Mouse (Mus musculus): ENCODE measurements at regions not wholly inside any gene's neighbourhood (a gene's known extent, or its start where the extent isn't known, plus 50 kb on each side); places are given as distances from the start of the nearest gene placed in this dataset.

- TF ChIP-seq EP300 (IDR thresholded peaks at IDR 0.05), result no peak
- TF ChIP-seq CTCF (IDR thresholded peaks at IDR 0.05), result no peak
- H3K36me3 ChIP-seq (ENCODE audit: insufficient read depth, low read length), result no peaks in the 10 kb centered on the region
- no peak overlapping the region for H3K4me2 ChIP-seq (replicated peaks; ENCODE audit: low read depth, low read length)
- H3K9ac ChIP-seq (replicated peaks; ENCODE audit: low read depth), result no peak overlapping the region
- H3K4me1 ChIP-seq (ENCODE audit: insufficient read depth, low read depth, low read length), result no peaks in the 10 kb centered on the region
- no peaks in the 10 kb centered on the region for H3K27me3 ChIP-seq (replicated peaks; ENCODE audit: insufficient read depth, low read length)
- WGBS, result 86% methylated on average over 7 of the region's 7 CpGs
- no peaks in the 10 kb centered on the region for H3K9me3 ChIP-seq (ENCODE audit: low read length)
- DNase-seq (ENCODE audit: low spot score) (no peak), ATAC-seq (no peak)
- no peak overlapping the region for H3K27ac ChIP-seq (ENCODE audit: low read length)
- no peak overlapping the region for H3K4me3 ChIP-seq (ENCODE audit: low read depth, low read length)
Observed at GRCm38 (mm10) chr15:96521125-96521455, 60.4 kb upstream of the Scaf11 start.

- Histone ChIP-seq H3K27me3 (replicated peaks; ENCODE audit: insufficient read depth, low read length) (no peaks in the 10 kb centered on the region), H3K9ac (replicated peaks; ENCODE audit: low read depth) (no peak overlapping the region), H3K36me3 (ENCODE audit: insufficient read depth, low read length) (no peaks in the 10 kb centered on the region), H3K4me1 (ENCODE audit: insufficient read depth, low read depth, low read length) (no peaks in the 10 kb centered on the region), H3K27ac (ENCODE audit: low read length) (no peak overlapping the region), H3K4me2 (replicated peaks; ENCODE audit: low read depth, low read length) (no peak overlapping the region), H3K9me3 (ENCODE audit: low read length) (no peaks in the 10 kb centered on the region), H3K4me3 (ENCODE audit: low read depth, low read length) (no peak overlapping the region)
- WGBS, result 71% methylated on average over 18 of the region's 18 CpGs
- no peak for ATAC-seq
- TF ChIP-seq EP300 (IDR thresholded peaks at IDR 0.05), result no peak
- TF ChIP-seq CTCF (IDR thresholded peaks at IDR 0.05), result peak; percentile 76
- DNase-seq (ENCODE audit: low spot score), result peak; percentile 29
Observed at GRCm38 (mm10) chr15:96520412-96521124, 59.9 kb upstream of the Scaf11 start.

- H3K27me3 ChIP-seq (replicated peaks; ENCODE audit: insufficient read depth, low read length), result no peaks in the 10 kb centered on the region
- H3K4me3 ChIP-seq (ENCODE audit: low read depth, low read length), result no peak overlapping the region
- no peak overlapping the region for H3K27ac ChIP-seq (ENCODE audit: low read length)
- H3K36me3 ChIP-seq (ENCODE audit: insufficient read depth, low read length), result no peaks in the 10 kb centered on the region
- TF ChIP-seq EP300 (IDR thresholded peaks at IDR 0.05) (no peak), CTCF (IDR thresholded peaks at IDR 0.05) (no peak)
- H3K4me1 ChIP-seq (ENCODE audit: insufficient read depth, low read depth, low read length), result no peaks in the 10 kb centered on the region
- H3K4me2 ChIP-seq (replicated peaks; ENCODE audit: low read depth, low read length), result no peak overlapping the region
- H3K9me3 ChIP-seq (ENCODE audit: low read length), result no peaks in the 10 kb centered on the region
- DNase-seq (ENCODE audit: low spot score) (no peak), ATAC-seq (no peak)
- 50% methylated on average over 10 of the region's 10 CpGs for WGBS
- H3K9ac ChIP-seq (replicated peaks; ENCODE audit: low read depth), result no peak overlapping the region
Observed at GRCm38 (mm10) chr15:96518156-96518555, 57.5 kb upstream of the Scaf11 start.

GRCm38 (mm10) chr15:96515620-96516019 lies 55.0 kb upstream of the Scaf11 start:
- 25% methylated on average over 2 of the region's 2 CpGs for WGBS
- TF ChIP-seq EP300 (IDR thresholded peaks at IDR 0.05) (no peak), CTCF (IDR thresholded peaks at IDR 0.05) (no peak)
- Histone ChIP-seq H3K36me3 (ENCODE audit: insufficient read depth, low read length) (no peaks in the 10 kb centered on the region), H3K27ac (ENCODE audit: low read length) (no peak overlapping the region), H3K27me3 (replicated peaks; ENCODE audit: insufficient read depth, low read length) (no peaks in the 10 kb centered on the region), H3K4me3 (ENCODE audit: low read depth, low read length) (no peak overlapping the region), H3K9ac (replicated peaks; ENCODE audit: low read depth) (no peak overlapping the region), H3K4me1 (ENCODE audit: insufficient read depth, low read depth, low read length) (no peaks in the 10 kb centered on the region), H3K4me2 (replicated peaks; ENCODE audit: low read depth, low read length) (no peak overlapping the region), H3K9me3 (ENCODE audit: low read length) (no peaks in the 10 kb centered on the region)
- DNase-seq (ENCODE audit: low spot score) (peak; percentile 47), ATAC-seq (peak; percentile 28; the same call in 1 of the 2 replicates)

- WGBS, result 31% methylated on average over 1 of the region's 1 CpGs
- Histone ChIP-seq H3K36me3 (ENCODE audit: insufficient read depth, low read length) (no peaks in the 10 kb centered on the region), H3K9me3 (ENCODE audit: low read length) (no peaks in the 10 kb centered on the region), H3K4me2 (replicated peaks; ENCODE audit: low read depth, low read length) (no peak overlapping the region), H3K27me3 (replicated peaks; ENCODE audit: insufficient read depth, low read length) (no peaks in the 10 kb centered on the region), H3K27ac (ENCODE audit: low read length) (no peak overlapping the region), H3K9ac (replicated peaks; ENCODE audit: low read depth) (no peak overlapping the region), H3K4me3 (ENCODE audit: low read depth, low read length) (no peak overlapping the region), H3K4me1 (ENCODE audit: insufficient read depth, low read depth, low read length) (no peaks in the 10 kb centered on the region)
- TF ChIP-seq CTCF (IDR thresholded peaks at IDR 0.05) (no peak), EP300 (IDR thresholded peaks at IDR 0.05) (no peak)
- ATAC-seq (no peak), DNase-seq (ENCODE audit: low spot score) (no peak)
Observed at GRCm38 (mm10) chr15:96512636-96513035, 52.0 kb upstream of the Scaf11 start.

Data from lung, postnatal 0 days (tissue).